Mouse (Mus musculus) MEL-GATA-1-ER (cell line): Measurements from ENCODE around the gene Krt35.

ENCODE experiments used
- DNase-seq: peaks from one replicate; pipeline ENCODE4 v3.0.0-alpha.2; 2012; ENCODE audit warnings: low read depth; ENCODE audit errors: extremely low read depth

Gene Krt35

DNA sequence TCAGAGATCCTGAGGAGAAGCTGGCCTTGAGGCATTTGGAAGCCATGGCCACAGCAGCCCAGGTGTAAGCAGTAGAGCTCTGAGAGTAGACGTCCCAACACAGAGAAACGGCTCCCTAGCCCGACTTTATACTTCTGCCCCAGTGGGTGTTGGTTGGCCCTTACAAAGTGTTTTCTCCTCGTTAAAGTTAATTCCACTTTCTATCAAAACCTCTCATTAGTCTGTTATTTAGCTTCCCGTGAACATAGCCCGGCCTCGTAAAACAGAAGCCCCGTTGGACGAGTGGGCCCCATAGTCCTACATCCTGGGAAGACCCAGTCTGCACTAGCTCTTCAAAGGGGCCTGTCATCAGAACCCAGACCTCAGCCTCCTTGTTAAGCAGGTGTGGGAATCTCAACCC lies at the start of gene Krt35:
Gene Krt35 (minus strand): TSS at position 101 of the 400 bp plus-strand sequence.
- no peak for DNase-seq

DNA sequence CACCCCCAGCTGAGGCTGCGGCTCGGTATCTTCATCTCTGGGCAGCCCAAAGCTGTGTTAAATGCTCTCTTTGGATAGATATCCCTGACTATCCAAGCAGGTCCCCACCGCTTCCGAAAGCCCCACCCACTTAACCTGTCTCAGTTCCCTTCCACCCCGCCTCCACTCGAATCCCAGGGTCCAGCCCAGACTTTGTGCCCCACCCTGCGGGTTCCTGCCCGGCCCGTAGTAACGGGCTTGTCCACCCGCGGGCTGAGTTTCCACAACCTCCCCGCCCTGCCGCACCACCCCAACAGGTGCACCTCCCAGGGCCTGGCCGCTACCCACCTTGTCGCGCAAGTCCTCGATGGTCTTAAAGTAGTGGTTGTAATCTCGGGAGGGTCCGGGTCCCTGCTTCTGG lies 49.1 kb upstream of the Krt35 start:
- no peak for DNase-seq

DNA sequence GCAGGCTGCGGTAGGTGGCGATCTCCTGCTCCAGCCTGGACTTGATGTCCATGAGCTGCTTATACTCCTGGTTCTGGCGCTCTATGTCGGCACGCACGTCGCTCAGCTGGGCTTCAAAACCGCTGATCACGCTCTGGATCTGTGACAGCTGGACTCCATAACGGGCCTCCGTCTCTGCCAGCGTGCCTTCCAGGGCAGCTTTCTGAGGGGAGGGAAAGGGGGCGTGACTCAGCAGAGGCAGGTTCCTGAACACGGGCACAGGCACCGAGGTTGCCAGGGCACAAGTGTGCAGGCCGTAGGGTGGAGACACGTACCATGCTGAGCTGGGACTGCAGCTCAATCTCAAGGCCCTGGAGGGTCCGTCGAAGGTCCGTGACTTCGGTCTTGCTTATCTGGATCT lies 44.9 kb upstream of the Krt35 start:
- no peak for DNase-seq

DNA sequence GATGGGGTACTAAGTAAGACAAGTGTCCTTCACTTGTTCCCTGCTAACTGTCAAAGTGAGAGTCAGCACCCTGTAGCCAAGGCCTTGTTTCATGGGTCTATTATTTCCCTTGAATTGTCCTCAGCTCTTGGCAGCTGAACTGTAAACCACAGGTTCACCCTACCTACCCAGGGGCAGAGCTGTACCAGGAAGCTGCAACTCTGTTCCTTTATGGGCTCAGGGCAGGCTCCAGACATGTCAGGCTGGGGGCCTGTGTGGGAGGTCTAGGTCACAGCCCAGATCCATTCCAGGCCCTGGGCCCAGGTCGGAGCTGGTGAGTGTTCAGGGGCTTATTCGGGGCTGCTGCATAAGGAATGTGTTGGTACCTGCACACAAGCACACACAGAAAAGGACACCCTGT lies 43.4 kb upstream of the Krt35 start:
- DNase-seq = no peak

DNA sequence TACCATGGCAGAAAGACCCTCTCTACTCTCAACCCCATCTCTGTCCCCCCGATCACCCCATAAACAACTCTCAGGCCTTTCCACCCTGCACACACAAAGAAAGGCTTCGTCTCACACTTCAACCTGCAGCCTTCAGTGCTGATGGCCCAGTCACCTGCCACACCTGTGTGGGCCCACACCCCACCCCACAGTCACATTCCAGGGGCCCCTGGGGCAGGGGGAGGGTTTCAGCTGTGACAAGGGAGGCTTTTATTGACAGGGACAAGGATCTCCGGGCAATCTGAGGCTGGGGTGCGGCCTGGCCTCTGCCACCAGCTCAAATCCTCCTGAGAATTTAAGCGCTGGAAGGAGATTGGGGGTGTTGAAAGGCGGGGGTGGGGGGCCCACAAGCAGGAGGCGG lies 42.8 kb upstream of the Krt35 start:
- no peak for DNase-seq

DNA sequence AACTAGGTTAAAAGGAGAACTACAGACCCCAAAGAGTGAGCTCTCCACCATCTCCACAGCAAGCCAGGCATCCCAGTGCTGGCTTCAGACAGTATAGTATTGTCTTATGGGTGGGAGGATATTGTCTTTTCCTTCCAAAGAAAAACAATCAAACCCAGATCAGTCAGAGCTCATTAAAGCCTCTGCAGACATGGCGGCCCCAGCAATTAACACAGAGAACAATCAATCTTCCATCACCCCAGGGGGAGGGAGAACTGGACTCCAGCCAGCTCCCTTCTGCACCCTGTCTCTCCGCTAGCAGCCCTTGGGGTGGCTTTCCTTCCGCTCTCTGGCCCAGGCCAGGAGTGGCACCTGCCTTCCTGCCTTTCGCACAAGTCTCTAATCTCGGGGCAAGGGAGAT lies 41.7 kb upstream of the Krt35 start:
- DNase-seq = no peak

DNA sequence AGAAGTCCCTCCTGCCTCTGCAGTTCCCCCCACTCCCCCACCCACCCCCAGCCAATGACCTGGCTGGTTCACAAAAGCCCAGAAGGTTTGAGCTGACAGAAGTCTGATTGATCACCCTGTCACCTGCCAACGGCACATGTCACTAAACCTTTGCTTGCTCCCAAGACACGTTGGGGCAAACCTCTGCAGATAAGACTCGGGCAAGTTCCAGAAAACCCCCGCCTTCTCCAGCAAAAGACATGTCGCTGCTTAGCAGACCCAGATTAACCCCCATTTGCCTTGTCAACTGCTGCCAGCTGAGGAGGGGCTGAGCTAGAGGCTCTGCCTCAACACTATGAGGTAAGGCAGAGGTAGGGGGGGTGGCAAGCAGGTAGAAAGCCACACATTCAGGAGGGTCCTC lies 40.5 kb upstream of the Krt35 start:
- no peak for DNase-seq

DNA sequence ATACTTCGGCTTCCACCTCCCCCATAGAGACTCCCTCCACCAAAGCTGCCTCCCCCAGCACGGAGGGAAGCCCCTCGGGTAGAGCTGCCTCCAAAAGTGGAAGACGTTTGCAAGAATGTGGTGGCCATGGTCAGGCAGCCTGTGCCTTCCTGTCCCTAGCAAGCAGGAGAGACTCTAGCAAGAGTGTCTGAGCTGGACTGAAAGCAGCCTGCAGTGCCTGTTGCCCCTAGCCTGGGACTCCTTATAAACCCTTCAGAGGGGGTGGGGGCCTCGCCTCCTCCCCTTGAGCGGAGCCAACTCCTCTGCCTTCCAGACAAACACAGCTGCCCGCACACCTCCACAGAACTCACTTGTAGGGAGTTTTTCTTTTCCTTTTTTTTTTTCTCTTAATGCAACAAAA lies 39.7 kb upstream of the Krt35 start, which contains the start of gene Krt15:
Gene Krt15 (minus strand): TSS at position 198 of the 400 bp plus-strand sequence.
- no peak for DNase-seq

DNA sequence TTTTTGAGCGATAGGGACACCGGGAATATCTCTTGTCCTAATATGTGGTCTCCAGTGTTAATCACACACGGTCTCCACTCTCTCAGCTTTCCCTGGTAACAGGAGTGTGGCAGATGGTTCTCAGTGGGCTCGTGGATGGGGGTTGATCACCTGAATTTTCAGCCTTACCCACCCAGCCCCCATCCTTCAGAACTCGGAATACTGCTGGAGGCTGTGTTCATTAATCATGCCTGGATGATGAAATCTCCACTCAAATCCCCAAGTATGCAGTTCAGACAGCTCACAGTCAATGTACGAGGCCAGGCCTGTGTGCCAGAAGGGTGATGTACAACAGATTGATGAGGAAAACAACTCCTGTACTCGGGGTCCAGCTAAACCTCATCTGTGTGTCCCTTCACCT lies 28.9 kb upstream of the Krt35 start:
- no peak for DNase-seq

DNA sequence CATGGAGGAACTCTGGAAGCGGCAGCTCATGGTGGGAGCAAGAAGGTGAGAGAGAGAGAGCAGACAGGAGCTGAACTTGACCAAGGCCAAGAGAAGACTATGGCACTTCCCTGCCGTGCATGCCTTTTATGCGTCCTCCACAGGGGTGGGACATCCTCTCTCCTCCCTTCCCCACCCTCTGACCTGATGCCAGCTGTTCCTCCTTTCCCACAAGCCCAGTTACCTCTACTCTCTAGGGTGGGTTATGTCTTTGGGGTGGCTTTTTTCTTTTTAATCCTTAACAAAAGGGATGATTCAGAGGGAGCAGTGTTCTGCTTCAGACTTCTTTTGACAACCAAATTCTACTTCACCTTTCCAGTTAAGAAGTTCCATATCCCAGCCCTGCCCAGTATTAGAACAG lies 25.4 kb upstream of the Krt35 start, which contains the start of gene Krt13:
Gene Krt13 (minus strand): TSS at position 101 of the 400 bp plus-strand sequence.
- DNase-seq = no peak

DNA sequence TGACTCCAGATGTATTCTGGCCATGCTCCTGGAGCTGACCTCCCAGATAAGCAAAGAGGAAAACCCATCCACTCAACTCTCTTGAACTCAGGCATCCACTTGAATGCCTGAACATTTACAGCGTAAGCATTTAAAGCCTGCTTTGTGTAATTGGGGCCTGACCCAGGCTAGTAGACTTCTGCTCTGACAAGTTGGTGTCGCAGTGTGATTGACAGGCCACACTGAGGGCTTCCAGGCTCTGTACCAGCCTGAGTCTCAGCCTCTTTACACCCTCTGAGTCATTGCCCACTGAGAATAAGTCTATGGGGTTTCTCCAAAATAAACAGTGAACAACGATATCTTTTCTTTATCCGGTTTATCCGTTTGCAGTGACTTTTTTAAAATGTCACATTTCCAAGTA lies 24.3 kb upstream of the Krt35 start:
- DNase-seq = no peak

DNA sequence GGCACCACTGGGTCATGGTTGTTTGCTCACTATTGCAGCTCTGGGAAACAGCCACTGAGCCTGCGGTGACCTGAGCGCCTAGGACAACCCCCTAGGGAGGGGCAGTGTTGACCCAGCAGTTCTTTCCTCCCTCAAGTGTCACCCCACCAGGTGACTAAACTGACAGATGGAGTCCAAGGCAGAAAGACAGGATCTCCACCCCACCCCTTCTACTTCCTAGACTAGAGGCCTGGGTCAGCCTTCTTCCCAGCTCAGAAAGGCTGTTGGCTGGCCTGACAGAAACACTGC lies 17.6 kb upstream of the Krt35 start:
- no peak for DNase-seq

DNA sequence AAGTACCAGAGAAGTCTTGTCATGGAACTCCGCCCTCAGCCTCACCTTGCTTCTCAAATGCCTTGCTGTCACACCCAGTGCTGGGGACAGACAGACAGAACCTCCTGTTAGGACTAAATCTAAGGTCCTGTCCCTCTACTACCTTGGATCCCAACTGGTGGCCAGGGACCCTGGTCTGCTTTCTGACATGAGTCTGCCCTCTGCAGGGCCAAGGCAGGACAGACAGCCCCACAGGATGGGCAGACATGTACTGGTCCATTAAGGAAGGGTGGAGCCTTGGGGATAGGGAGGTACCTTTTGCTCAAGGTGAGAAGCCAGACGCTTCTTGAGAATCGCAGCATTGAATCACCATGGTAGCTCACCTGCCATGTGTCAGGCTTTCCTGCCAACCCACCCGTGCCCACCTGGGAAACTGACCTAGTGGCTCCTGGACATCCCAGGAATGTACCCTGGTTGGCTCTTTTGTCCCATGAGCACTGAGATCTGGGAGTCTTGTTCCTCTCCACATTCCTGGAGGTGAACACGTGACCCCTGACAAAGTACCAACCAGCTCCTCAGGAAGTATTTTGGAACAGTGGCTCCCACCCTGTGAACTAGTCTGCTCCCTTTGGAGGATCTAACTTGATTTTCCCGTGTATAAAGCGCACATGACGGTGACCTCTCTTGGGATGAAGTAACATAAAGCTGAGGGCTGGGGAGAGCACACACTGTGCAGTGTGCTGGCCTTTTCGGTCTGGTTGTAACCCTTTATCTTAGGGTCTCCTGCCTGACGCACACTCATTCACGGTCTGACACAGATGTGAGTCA lies 17.1 kb upstream of the Krt35 start:
- no peak for DNase-seq

DNA sequence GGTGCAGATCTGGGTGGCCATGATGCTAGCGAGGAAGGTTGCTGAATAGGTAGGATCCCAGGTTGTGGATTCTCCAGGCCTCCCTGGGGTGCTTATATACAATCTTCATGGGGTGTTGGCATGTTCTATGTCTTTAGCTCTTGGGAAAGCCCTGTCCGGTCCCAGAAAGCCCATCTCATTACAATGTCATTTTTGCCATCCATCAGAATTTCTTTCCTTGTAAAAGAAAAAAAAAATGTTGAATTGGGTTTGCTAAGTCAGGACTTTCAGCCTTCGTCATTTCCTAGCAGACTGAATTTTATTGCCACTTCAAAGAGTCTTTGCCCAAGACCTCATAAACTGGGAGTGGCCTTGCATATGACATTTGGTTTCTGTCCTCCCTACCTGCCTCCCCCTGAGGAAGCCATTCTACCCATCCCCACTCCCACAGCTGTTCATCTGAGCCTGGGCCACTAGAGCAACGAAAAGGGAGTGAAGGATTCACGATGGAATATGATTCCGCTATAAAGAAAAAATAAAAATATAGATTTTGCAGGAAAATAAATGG lies 9.6 kb upstream of the Krt35 start, which contains the start of gene Krt36:
Gene Krt36 (minus strand): TSS at position 51 of the 547 bp plus-strand sequence.
- no peak for DNase-seq

DNA sequence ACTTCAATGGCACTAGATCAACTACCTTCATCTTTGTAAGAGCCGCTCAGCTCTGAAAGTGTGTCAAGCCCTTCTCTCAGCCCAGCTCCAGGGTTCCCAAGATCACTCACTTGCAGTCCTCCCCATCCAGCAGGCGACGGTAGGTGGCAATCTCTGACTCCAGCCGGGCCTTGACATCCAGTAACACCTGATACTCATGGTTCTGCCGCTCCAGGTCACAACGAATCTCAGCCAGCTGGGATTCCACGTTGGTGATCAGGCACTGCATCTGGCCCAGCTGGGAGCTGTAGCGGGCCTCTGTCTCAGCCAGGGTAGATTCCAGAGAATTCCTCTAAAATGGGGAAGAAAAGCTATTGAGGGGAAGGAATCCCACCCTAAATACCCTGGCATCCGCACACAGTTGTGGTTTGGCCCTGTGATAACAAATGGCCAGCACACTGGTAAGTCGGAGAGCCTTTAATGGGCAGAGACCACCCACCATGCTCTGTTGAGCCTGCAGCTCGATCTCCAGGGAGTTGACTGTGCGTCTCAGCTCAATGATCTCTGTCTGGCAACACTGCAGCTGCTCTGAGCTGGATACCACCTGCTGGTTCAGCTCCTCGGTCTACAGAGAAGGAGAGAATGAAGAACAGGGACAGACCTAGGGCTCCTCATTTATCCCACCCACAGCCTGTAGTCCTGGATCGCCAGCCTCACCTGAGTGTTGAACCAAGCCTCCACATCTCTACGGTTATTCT lies 6.8 kb upstream of the Krt35 start:
- no peak for DNase-seq

DNA sequence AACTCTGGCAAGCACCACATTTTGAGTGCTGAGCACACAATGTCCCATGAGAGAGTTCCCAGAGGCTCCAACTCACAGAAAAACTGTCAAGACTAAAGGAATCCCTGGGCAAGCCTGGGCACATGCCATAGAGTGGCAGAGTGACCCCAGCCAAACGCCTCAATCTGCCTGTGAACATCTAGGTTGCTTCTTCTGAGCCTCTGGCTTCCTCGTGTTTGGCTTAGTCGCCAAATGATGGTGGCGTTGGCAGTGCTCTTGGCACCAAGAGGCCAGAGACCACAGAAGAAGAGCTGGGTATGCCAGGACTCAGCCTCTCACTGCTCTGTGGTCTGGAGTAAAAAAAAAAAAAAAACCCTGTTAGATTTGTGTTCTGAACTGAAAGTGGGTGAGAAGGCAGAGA lies 4.3 kb upstream of the Krt35 start:
- DNase-seq = no peak

DNA sequence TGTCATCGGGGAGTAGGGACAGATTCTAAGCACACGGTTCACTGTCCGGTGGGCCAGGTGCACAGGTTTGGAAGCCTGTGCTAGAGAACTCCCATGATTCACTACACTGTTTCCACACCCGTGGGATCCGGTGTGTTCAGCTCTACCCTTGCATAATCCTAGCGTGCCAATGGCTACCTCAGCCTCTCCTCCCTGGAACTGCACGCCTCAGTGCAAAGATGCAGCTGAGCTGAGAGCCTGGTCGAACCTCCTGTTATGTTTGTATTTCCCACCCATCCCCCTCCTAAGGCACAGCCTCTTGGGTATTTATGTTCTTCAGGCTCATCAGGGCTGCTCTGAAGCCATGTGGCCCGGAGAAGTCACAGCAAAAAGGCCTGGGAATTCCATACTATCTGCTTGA lies 1.8 kb upstream of the Krt35 start:
- no peak for DNase-seq

DNA sequence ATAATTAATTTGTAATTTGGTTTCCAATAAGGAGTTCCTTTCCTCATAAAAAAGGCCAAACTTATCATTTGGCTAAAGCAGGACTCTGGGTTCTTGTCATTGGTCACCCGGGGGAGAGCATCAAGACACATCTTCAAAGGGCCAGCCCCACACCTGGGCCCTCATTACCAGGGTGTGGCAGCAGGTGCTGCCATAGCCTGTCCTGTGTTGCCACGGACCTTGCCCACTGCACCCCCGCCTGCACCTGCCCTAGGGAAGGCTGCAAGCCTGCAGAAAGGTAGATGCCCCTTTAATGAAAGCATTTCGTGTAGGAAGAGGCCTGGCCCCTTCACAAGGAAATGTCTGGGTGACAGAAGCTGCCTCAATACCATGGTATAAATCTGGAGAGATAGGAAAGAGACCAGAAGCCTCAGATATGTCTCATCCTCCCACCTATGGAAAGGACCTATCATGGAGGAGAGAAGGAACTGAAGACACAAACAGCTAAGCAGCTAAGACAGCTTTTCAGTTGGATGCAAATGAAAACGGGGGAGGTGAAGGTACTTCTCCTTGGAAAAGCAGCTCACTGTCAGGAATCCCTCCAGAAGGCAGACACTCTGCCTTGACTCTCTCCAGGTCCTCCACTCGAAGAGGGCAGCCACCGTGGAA lies 7.5 kb downstream of the Krt35 start:
- no peak for DNase-seq

DNA sequence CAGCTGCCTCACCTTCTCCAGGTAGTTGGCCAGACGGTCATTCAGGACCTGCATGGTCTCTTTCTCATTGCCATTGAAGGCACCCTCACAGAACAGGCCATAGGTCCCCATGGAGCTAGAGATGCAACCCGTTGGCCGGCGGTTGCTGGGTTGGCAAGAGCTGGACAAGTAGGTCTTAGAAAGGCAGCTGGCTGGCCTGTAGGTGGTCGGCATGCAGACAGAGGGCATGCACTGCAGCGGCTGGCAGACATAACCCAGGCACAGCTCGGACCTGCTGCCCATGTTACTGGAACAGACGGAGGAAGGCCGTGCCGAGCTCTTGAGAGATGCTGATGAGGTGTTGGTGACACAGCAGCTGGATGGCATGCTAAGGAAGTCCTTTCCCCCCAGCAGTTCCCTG lies 8.2 kb downstream of the Krt35 start, which contains the start of gene Krt32:
Gene Krt32 (minus strand): TSS at position 366 of the 400 bp plus-strand sequence.
- DNase-seq = no peak

DNA sequence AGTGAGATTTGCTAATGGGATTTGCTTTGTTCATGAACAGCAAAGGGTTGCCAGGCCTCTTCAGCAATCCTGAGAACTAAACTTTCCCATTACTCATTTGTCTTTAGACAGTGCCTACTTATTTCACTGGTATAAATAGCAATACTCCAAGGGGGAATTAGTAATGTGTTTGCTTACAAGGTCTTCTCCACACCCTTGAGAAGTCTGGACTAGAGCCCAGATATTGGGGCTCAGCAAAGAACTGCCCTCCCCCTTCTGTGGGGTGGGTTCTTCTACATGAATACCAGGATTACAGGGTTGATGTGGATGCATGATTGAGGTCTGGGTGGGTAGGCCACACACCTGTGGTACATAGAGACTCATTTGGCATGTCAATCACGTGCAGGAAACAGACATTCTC lies 22.2 kb downstream of the Krt35 start:
- no peak for DNase-seq

DNA sequence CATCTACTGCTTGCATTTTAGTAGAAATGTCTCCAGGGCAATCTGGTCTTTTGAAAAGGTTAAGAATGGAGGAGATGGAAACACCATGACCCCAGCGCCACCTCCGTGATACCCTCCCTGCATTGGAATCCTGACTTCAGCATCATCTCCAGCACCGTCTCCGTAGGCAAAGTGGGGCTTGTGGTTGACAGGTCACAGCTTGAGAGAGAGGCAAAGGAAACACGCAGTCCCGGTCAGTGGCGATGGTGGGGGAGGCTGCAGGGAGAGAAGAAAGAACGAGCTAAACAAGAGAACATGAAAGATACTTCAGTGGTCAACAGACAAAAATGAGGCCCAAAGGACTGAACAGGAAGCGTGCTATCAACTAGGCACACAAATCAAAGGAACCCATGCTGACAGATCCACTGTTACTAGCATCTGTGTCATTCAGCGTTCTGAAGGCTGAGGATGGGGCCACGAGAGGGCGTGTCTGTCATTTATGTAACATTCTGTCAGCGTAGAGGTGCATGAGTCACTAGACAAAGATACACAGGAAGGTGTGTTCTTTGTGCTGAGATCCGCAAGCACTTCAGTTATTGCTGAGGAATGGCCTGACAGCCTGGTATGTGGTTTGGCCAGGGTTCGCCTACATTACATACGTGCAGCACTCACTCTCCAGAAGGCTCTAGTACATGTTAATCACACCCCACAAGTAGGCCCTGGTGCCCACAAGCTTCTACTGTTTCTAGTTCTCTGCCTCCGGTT lies 28.6 kb downstream of the Krt35 start:
- DNase-seq = no peak
